Mouse (Mus musculus) B cell, adult 2 months (primary cell): ENCODE data around the gene Tnfrsf26.
"Not testable (repeated sequence)": the region's sequence is repeated elsewhere in the genome, so short reads cannot be mapped to it uniquely, and the experiment has no call there.

Experiments used
- DNase-seq, 2 experiments: peaks; one replicate each; pipeline ENCODE4 v3.0.0; 2022

The Tnfrsf26 gene

GRCm38 (mm10) chr7:143628540-143628939 is at the start of gene Tnfrsf26:
TSS of gene Tnfrsf26 (minus strand) at chr7:143628722.
- peak in 1 of 2 experiments; percentile 23 for DNase-seq

- DNase-seq = no peak
Observed at GRCm38 (mm10) chr7:143666427-143667311, 38.1 kb upstream of the Tnfrsf26 start.

GRCm38 (mm10) chr7:143663470-143663869 is 34.9 kb upstream of the Tnfrsf26 start:
- DNase-seq = no peak

GRCm38 (mm10) chr7:143660797-143661196 is 32.3 kb upstream of the Tnfrsf26 start:
- no peak for DNase-seq

- not testable (repeated sequence) for DNase-seq
Observed at GRCm38 (mm10) chr7:143649769-143650346, 21.3 kb upstream of the Tnfrsf26 start.

- peak; percentile 85 to 88 for DNase-seq
Observed at GRCm38 (mm10) chr7:143649034-143649768, 20.7 kb upstream of the Tnfrsf26 start, which contains the start of gene Tnfrsf22. TSS of gene Tnfrsf22 (minus strand) at chr7:143649661.

- not testable (repeated sequence) for DNase-seq
Observed at GRCm38 (mm10) chr7:143643949-143644348, 15.4 kb upstream of the Tnfrsf26 start.

- no peak for DNase-seq
Observed at GRCm38 (mm10) chr7:143636674-143637073, 8.2 kb upstream of the Tnfrsf26 start.

- no peak for DNase-seq
Observed at GRCm38 (mm10) chr7:143631503-143631902, 3.0 kb upstream of the Tnfrsf26 start.

- peak in 1 of 2 experiments; percentile 14 for DNase-seq
Observed at GRCm38 (mm10) chr7:143629501-143629900, 979 bp upstream of the Tnfrsf26 start.

- peak; percentile 44 to 50 for DNase-seq
Observed at GRCm38 (mm10) chr7:143627555-143628286, 801 bp downstream of the Tnfrsf26 start.

GRCm38 (mm10) chr7:143626178-143626577 is 2.3 kb downstream of the Tnfrsf26 start:
- DNase-seq = no peak

- no peak for DNase-seq
Observed at GRCm38 (mm10) chr7:143625151-143625550, 3.4 kb downstream of the Tnfrsf26 start.

- DNase-seq = no peak
Observed at GRCm38 (mm10) chr7:143624561-143624960, 4.0 kb downstream of the Tnfrsf26 start.

- DNase-seq = no peak
Observed at GRCm38 (mm10) chr7:143620951-143621350, 7.6 kb downstream of the Tnfrsf26 start.

GRCm38 (mm10) chr7:143614404-143615135 is 14.0 kb downstream of the Tnfrsf26 start:
- DNase-seq = no peak

- peak; percentile 49 to 54 for DNase-seq
Observed at GRCm38 (mm10) chr7:143612215-143612614, 16.3 kb downstream of the Tnfrsf26 start.

- DNase-seq = no peak
Observed at GRCm38 (mm10) chr7:143605321-143605720, 23.2 kb downstream of the Tnfrsf26 start.

GRCm38 (mm10) chr7:143604889-143605288 is 23.6 kb downstream of the Tnfrsf26 start:
- no peak for DNase-seq

GRCm38 (mm10) chr7:143601705-143602104 is 26.8 kb downstream of the Tnfrsf26 start:
- DNase-seq = peak; percentile 21 to 35

GRCm38 (mm10) chr7:143600231-143600740 is 28.2 kb downstream of the Tnfrsf26 start:
- DNase-seq = no peak
